Mouse (Mus musculus) cerebellum, postnatal 14 days (tissue): ENCODE data around the gene Crabp1.
A peak's percentile ranks its signal among the peaks of the same experiment; 100 is the strongest.

Experiments
- DNase-seq, 2 experiments: peaks; one replicate each; pipeline ENCODE4 v3.0.0; 2021; ENCODE audit warnings: mixed read lengths in 2 of 2

Gene Crabp1

DNA sequence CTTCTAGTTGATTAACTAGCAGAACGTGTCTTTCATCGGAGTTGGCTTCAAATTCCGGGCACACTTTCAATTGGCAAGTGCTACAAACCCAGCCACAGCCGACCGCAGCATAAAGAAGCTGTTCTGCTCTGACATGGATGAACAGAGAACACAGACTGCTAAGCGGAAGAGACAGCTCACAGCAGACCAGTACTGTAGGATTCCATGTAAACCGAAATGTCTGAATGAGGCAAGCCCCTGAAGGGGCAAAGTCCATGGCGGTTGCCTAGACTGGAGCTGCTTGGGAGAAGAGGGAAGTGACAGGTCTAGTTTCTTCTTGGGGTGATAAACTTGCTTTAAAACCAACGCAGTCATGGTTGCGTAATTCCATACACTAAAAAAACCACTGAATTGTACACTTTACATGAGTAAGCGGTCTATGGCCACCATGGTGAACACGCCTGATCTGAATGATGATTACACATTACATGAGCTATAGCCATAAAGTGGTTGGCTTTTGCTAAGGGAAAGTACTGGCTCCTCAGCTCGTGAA lies 12.0 kb downstream of the Crabp1 start:
- DNase-seq: peak; percentile 71 to 77

GRCm38 (mm10) chr9:54779280-54779679 lies 14.7 kb downstream of the Crabp1 start:
- no peak for DNase-seq

- DNase-seq: no peak
Measured at GRCm38 (mm10) chr9:54782504-54782903, 18.0 kb downstream of the Crabp1 start.

- no peak for DNase-seq
Measured at GRCm38 (mm10) chr9:54784003-54784402, 19.5 kb downstream of the Crabp1 start.

GRCm38 (mm10) chr9:54785215-54785614 lies 20.7 kb downstream of the Crabp1 start:
- DNase-seq: no peak

DNA sequence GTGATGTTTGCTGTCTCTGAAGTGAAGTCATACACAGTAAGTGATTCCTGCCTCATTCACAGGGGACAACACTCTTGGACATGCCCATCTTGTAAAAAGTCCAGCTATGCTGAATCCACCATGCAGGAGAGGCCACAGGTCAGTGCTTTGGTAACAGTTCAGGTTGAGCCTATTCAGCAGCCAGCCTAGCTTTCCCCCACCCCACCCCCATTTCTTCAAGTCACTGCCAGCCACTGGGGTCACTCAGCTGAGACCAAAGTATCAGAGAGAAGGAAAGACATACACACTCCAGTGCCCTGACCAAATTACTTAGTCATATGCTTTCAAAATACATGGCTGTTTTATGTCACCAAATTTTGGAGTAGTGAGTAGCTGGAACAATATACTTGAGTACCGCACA lies 21.5 kb downstream of the Crabp1 start:
- no peak for DNase-seq

GRCm38 (mm10) chr9:54787760-54788159 lies 23.2 kb downstream of the Crabp1 start:
- DNase-seq: peak; percentile 34 to 52

DNA sequence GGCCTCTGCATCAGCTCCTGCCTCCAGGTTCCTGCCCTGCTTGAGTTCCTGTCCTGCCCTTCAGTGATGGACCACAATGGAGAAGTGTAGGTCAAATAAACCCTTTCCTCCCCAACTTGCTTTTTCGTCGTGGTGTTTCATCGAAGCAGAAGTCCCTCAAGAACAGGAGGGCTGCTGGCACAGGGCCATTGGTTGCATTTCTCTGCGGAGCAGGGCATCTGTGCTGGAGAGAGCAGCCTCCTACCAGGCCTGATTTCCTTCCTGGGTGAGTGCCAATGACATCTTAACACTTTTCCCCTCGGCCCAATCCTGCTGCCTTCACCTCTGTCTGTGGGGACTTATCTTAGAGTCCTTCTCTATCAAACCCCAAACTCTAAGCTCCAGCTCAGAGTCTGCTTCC lies 25.7 kb downstream of the Crabp1 start:
- peak in 1 of 2 experiments; percentile 29 for DNase-seq

- no peak for DNase-seq
Measured at GRCm38 (mm10) chr9:54801460-54801961, 37.0 kb downstream of the Crabp1 start.

DNA sequence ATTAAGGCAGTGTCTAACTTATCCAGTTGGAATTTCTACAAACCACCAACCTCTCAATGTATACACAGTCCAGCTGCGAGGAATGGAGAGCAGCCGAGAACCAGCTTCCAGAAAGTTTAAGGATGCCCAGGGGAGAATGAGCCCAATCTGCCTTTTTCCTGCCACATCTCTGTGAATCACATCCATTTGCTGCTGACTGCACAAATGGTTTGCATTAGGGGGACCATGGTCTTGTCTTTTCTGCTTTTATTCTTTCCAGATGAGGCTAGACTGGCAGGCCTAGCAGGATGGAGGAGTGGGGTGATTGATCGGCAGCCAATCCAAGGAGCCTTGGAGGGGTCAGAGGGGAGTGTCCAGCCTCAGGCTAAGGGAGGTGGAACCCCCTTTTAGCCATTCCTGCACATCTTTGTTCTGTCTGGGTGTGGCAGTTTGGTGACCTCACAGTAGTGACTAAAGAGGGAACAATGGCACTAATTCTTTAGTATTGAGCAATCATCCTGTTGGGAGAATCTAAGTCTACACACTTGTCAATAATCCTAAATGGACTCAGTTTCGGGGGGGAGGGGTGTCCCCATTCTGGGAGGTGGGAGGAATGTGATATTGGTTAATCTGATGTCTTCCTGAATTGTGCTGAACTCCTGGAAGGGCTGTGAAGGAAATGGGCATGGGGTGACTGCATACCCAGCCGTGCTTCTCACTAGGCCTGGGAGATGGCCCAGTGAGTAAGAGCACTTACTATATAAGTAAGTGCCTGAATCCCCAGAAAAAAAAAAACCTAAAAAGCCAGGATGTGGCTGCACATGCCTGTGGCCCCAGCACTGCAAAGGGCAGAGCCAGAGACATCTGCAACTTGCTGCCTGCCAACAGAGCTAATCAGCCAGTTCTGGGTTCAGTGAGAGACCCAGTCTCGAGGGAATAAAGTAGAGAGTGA lies 38.5 kb downstream of the Crabp1 start:
- DNase-seq: no peak

- DNase-seq: no peak
Measured at GRCm38 (mm10) chr9:54804351-54804750, 39.8 kb downstream of the Crabp1 start.

GRCm38 (mm10) chr9:54807761-54808160 lies 43.2 kb downstream of the Crabp1 start:
- no peak for DNase-seq

- DNase-seq: no peak
Measured at GRCm38 (mm10) chr9:54809953-54810352, 45.4 kb downstream of the Crabp1 start.

DNA sequence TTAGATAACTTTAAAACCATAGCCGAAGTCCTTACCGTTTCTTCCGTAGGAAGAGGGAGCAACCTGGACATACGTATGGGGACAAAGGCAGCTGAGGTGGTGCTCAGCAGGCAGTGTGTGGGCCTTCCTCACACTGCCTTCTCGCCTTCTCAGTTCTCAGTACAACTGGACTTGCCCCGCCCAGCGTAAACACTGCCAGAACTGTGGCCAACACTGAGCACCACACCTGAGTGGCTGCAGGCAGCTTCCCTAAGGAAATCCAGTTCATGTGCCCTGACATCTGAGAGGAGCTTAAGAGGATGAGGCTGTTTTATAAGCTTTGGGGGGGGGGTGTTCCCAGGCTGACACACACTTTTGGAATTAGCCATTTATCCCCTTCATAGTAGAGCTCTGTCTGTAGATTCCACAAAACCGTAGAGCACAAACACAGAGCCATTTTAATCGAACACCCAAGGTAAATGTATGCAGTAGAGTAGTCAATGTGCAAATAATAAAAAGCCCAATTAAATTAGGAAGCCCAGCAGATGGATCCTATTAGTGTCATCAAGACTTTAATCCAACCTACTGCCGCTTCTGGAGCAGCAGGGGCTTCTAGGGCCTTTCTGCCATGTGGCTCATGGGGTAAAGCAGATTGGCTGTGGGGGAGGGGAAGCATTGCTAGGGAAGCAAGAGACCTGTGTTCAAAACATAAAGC lies 52.1 kb downstream of the Crabp1 start:
- peak; percentile 17 to 18 for DNase-seq

DNA sequence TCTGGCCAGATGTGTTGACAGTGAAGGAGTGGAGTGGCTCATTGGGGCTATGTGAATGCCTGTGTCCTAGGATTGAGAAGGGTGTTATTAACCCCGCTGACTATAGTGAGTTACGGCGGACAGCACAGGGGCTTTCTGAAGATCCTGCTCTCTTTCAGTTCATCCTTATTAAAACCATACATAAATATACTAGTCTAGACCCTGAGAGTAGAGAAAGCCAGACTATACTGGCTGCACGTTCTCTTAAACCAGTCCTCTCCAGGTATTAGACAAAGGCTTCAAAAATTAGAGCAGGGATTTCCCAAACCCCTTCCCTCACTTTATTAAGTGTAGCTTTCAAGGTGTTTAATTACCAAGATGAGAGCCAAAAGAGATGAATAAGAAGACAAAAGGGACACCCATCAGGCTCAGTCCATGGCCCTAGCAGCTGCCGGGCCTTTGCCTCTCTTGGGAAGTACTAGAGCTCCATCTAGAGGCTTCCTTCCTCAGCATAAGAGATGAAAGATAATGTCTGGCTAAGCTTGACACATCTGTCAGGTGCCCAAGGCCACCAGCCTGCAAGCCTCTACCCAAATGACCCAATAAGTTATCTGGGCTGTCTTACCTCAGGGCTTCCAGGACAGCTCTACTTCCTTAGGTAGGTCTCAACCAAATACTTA lies 57.0 kb downstream of the Crabp1 start:
- peak; percentile 59 to 68 for DNase-seq
